Mouse (Mus musculus) CH12F3 (cell line): ENCODE measurements at regions not wholly inside any gene's neighbourhood (a gene's known extent, or its start where the extent isn't known, plus 50 kb on each side); places are given as distances from the start of the nearest gene placed in this dataset.

Experiments used
- in situ Hi-C: fragments of 300-500 bp; cut with MboI; formaldehyde crosslinking; loops from 2 replicates; pipeline ENCODE4 v1.14.3; 2020; ENCODE audit warnings: low sequenced_read_pairs

GRCm38 (mm10) chr5:106789136-106789535, 92.0 kb upstream of the Zfp644 start:
- in situ Hi-C loops = loop anchor here (25.0 kb wide), 3 partner anchors 327 to 827 kb away; partner anchors contain the start of gene Barhl2

- in situ Hi-C loops = loop anchor here (25.0 kb wide), 3 partner anchors 323 to 823 kb away; partner anchors contain the start of gene Barhl2
Measured at GRCm38 (mm10) chr5:106785065-106785464, 88.0 kb upstream of the Zfp644 start.

- in situ Hi-C loops = loop anchor here (25.0 kb wide), 3 partner anchors 322 to 822 kb away; partner anchors contain the start of gene Barhl2
Measured at GRCm38 (mm10) chr5:106783864-106784609, 87.0 kb upstream of the Zfp644 start.

GRCm38 (mm10) chr5:106780749-106781148, 83.7 kb upstream of the Zfp644 start:
- in situ Hi-C loops = loop anchor here (25.0 kb wide), 3 partner anchors 318 to 818 kb away; partner anchors contain the start of gene Barhl2

GRCm38 (mm10) chr5:106778176-106778781, 81.2 kb upstream of the Zfp644 start:
- in situ Hi-C loops = loop anchor here (25.0 kb wide), 3 partner anchors 316 to 816 kb away; partner anchors contain the start of gene Barhl2

- in situ Hi-C loops = loop anchor here (25.0 kb wide), 3 partner anchors 313 to 813 kb away; partner anchors contain the start of gene Barhl2
Measured at GRCm38 (mm10) chr5:106775010-106775693, 78.1 kb upstream of the Zfp644 start.

- in situ Hi-C loops = no loop called here
Measured at GRCm38 (mm10) chr5:106773201-106773934, 76.3 kb upstream of the Zfp644 start.

- in situ Hi-C loops = no loop called here
Measured at GRCm38 (mm10) chr5:106771029-106771428, 73.9 kb upstream of the Zfp644 start.

GRCm38 (mm10) chr5:106765335-106765734, 68.2 kb upstream of the Zfp644 start:
- in situ Hi-C loops = no loop called here

GRCm38 (mm10) chr5:106763283-106763682, 66.2 kb upstream of the Zfp644 start:
- in situ Hi-C loops = no loop called here

- in situ Hi-C loops = no loop called here
Measured at GRCm38 (mm10) chr5:106758036-106758435, 60.9 kb upstream of the Zfp644 start.

- in situ Hi-C loops = no loop called here
Measured at GRCm38 (mm10) chr5:106757436-106757835, 60.3 kb upstream of the Zfp644 start.

GRCm38 (mm10) chr5:106756937-106757371, 59.9 kb upstream of the Zfp644 start:
- in situ Hi-C loops = no loop called here

- in situ Hi-C loops = no loop called here
Measured at GRCm38 (mm10) chr5:106753289-106753688, 56.2 kb upstream of the Zfp644 start.

- in situ Hi-C loops = no loop called here
Measured at GRCm38 (mm10) chr5:106750168-106750567, 53.1 kb upstream of the Zfp644 start.

- in situ Hi-C loops = no loop called here
Measured at GRCm38 (mm10) chr5:106748527-106749138, 51.5 kb upstream of the Zfp644 start.
